8 mouse cellular contexts compared by ENCODE assay signal in genomic region chr5:65538121-65538520, GRCm38 (mm10). TPM values are rescaled to one million over a fixed set of nuclear protein-coding genes. Genes with fewer than 3 reads are reported as not detected.
DNase-seq lines count a peak whose midpoint lies in the region; ATAC-seq and TF ChIP-seq lines count a peak whose summit lies in the region.

No protein-coding gene starts in this region.

- no peaks in the 10 kb centered on the region; the same call in 1 of the 2 replicates for H3K4me1 ChIP-seq in kidney, adult 2 months (ENCODE audit: control insufficient read depth, insufficient read depth, low read length)
- H3K4me1 ChIP-seq in bone marrow, adult 2 months (ENCODE audit: control insufficient read depth, insufficient read depth, low read length) = no peaks in the 10 kb centered on the region; the same call in 1 of the 2 replicates
- H3K4me1 ChIP-seq in hindbrain, embryonic 11.5 days (replicated peaks; ENCODE audit: control insufficient read depth, insufficient read depth, low read length) = no peaks in the 10 kb centered on the region; the same call in 1 of the 2 replicates
- H3K4me1 ChIP-seq in midbrain, embryonic 13.5 days (replicated peaks) = peaks cover 24% of the 10 kb centered on the region

- H3K9me3 ChIP-seq in hindbrain, embryonic 11.5 days (ENCODE audit: control insufficient read depth, low read length) = no peaks in the 10 kb centered on the region
- no peaks in the 10 kb centered on the region for H3K9me3 ChIP-seq in midbrain, embryonic 13.5 days

- H3K27ac ChIP-seq in kidney, adult 2 months (ENCODE audit: insufficient read depth, low read depth, low read length) = peak overlapping the region; percentile 94
- H3K27ac ChIP-seq in bone marrow, adult 2 months (ENCODE audit: control insufficient read depth, insufficient read depth, low read depth, low read length, poor library complexity) = peak overlapping the region; percentile 100
- peak overlapping the region; percentile 87 for H3K27ac ChIP-seq in hindbrain, embryonic 11.5 days (ENCODE audit: low read depth, low read length)
- H3K27ac ChIP-seq in midbrain, embryonic 13.5 days = peak overlapping the region; percentile 99

- H3K27me3 ChIP-seq in kidney, adult 2 months (replicated peaks; ENCODE audit: control insufficient read depth, insufficient read depth, low read length) = no peaks in the 10 kb centered on the region
- no peaks in the 10 kb centered on the region for H3K27me3 ChIP-seq in hindbrain, embryonic 11.5 days (ENCODE audit: control insufficient read depth, insufficient read depth, low read length)
- H3K27me3 ChIP-seq in midbrain, embryonic 13.5 days = no peaks in the 10 kb centered on the region

- no peak for ATAC-seq in hindbrain, embryonic 11.5 days (ENCODE audit: low FRiP score)
- no peak for ATAC-seq in midbrain, embryonic 13.5 days
- ATAC-seq in megakaryocyte progenitor cell, adult 5-6 weeks (replicated peaks; ENCODE audit: poor library complexity) = no peak

- H3K9ac ChIP-seq in hindbrain, embryonic 11.5 days (ENCODE audit: low read depth, low read length) = peak overlapping the region; percentile 94
- H3K9ac ChIP-seq in midbrain, embryonic 13.5 days (replicated peaks) = peak overlapping the region; percentile 95

- TF ChIP-seq POLR2A in kidney, adult 2 months (IDR thresholded peaks at IDR 0.05; ENCODE audit: low read depth, low read length) = no peak
- TF ChIP-seq POLR2A in bone marrow, adult 2 months (IDR thresholded peaks at IDR 0.05; ENCODE audit: borderline replicate concordance, control insufficient read depth, low read depth, low read length) = no peak

- DNase-seq in kidney, adult 2 months = peak; percentile 14
- no peak for DNase-seq in kidney, adult 9 months
- DNase-seq in hindbrain, embryonic 11.5 days (ENCODE audit: low spot score) = no peak
- DNase-seq in frontal cortex, postnatal 14 days (ENCODE audit: low spot score in 2 of 2) = no peak
- DNase-seq in spleen, adult 18-20 months = no peak

- no peak for TF ChIP-seq CTCF in kidney, adult 2 months (conservative IDR thresholded peaks at IDR 0.05; ENCODE audit: insufficient read depth, insufficient read length, low read depth, low read length)
- TF ChIP-seq CTCF in bone marrow, adult 2 months (IDR thresholded peaks at IDR 0.05; ENCODE audit: control insufficient read depth, insufficient read depth, low read length) = no peak

- peak overlapping the region; percentile 81 for H3K4me3 ChIP-seq in kidney, adult 2 months (ENCODE audit: insufficient read depth, low read depth, low read length)
- H3K4me3 ChIP-seq in bone marrow, adult 2 months (replicated peaks; ENCODE audit: control insufficient read depth, low read depth, low read length) = peak overlapping the region; percentile 100
- H3K4me3 ChIP-seq in hindbrain, embryonic 11.5 days (ENCODE audit: low read depth, low read length) = peak overlapping the region; percentile 80
- H3K4me3 ChIP-seq in midbrain, embryonic 13.5 days (replicated peaks) = peak overlapping the region; percentile 93

- H3K36me3 ChIP-seq in kidney, adult 2 months (ENCODE audit: control insufficient read depth, insufficient read depth, low read length) = no peaks in the 10 kb centered on the region
- H3K36me3 ChIP-seq in hindbrain, embryonic 11.5 days (ENCODE audit: control insufficient read depth, insufficient read depth, low read length) = no peaks in the 10 kb centered on the region
- no peaks in the 10 kb centered on the region for H3K36me3 ChIP-seq in midbrain, embryonic 13.5 days

- H3K4me2 ChIP-seq in hindbrain, embryonic 11.5 days (replicated peaks; ENCODE audit: low read depth, low read length) = peak overlapping the region; percentile 54
- H3K4me2 ChIP-seq in midbrain, embryonic 13.5 days (replicated peaks) = peak overlapping the region; percentile 70

- WGBS in kidney, adult 2 months = under 1% methylated on average over 4 of the region's 4 CpGs
- 2% methylated on average over 4 of the region's 4 CpGs for WGBS in bone marrow, adult 2 months
- WGBS in hindbrain, embryonic 11.5 days = 2% methylated on average over 4 of the region's 4 CpGs
- WGBS in midbrain, embryonic 13.5 days = 1% methylated on average over 4 of the region's 4 CpGs

RNA-seq across cellular contexts. Expression of gene Ube2k, which starts 1.1 kb away (rescaled TPM):
- 23.1 and 35.1 TPM in 2 replicates for polyA plus RNA-seq in kidney, adult 2 months (2012; rRNA removed)
- 81.6 and 126 TPM in 2 replicates for polyA plus RNA-seq in bone marrow, adult 2 months (2011; ENCODE audit: insufficient read depth, insufficient read length, low replicate concordance, missing spikeins)
- polyA plus RNA-seq in hindbrain, embryonic 11.5 days (2014; fragmentation: Nextera tagmentation; extraction: Ambion mirVana) = 147 and 172 TPM in 2 replicates
- 197 and 204 TPM in 2 replicates for polyA plus RNA-seq in midbrain, embryonic 13.5 days (2015; fragmentation: Nextera tagmentation; extraction: Ambion mirVana)
- 150 TPM in 2 replicates for total RNA-seq in megakaryocyte progenitor cell, adult 5-6 weeks (2015)
- total RNA-seq in megakaryocyte progenitor cell, adult 5-6 weeks (2017) = 32.9 and 45.7 TPM in 2 replicates

RNA-seq across cellular contexts. Expression of gene Smim14, which starts 1.1 kb away (rescaled TPM):
- 111 and 114 TPM in 2 replicates for polyA plus RNA-seq in kidney, adult 2 months (2012; rRNA removed)
- polyA plus RNA-seq in bone marrow, adult 2 months (2011; ENCODE audit: insufficient read depth, insufficient read length, low replicate concordance, missing spikeins) = 58.2 and 62.7 TPM in 2 replicates
- polyA plus RNA-seq in hindbrain, embryonic 11.5 days (2014; fragmentation: Nextera tagmentation; extraction: Ambion mirVana) = 109 and 111 TPM in 2 replicates
- polyA plus RNA-seq in midbrain, embryonic 13.5 days (2015; fragmentation: Nextera tagmentation; extraction: Ambion mirVana) = 164 and 167 TPM in 2 replicates
- 142 and 144 TPM in 2 replicates for total RNA-seq in megakaryocyte progenitor cell, adult 5-6 weeks (2015)
- total RNA-seq in megakaryocyte progenitor cell, adult 5-6 weeks (2017) = 83.0 and 86.5 TPM in 2 replicates

RNA-seq across cellular contexts. Expression of gene Gm43552, which starts 45.5 kb away (rescaled TPM):
- not detected in 2 replicates for polyA plus RNA-seq in kidney, adult 2 months (2012; rRNA removed)
- not detected in 2 replicates for polyA plus RNA-seq in bone marrow, adult 2 months (2011; ENCODE audit: insufficient read depth, insufficient read length, low replicate concordance, missing spikeins)
- 1.3 TPM in 1 of 2 replicates, not detected in the other for polyA plus RNA-seq in hindbrain, embryonic 11.5 days (2014; fragmentation: Nextera tagmentation; extraction: Ambion mirVana)
- not detected in 2 replicates for polyA plus RNA-seq in midbrain, embryonic 13.5 days (2015; fragmentation: Nextera tagmentation; extraction: Ambion mirVana)
- total RNA-seq in megakaryocyte progenitor cell, adult 5-6 weeks (2015) = not detected in 2 replicates
- total RNA-seq in megakaryocyte progenitor cell, adult 5-6 weeks (2017) = not detected in 2 replicates
